Mouse (Mus musculus) thymus, postnatal 10 days (tissue): ENCODE measurements around the gene Vars.
"Not testable (repeated sequence)": the region's sequence is repeated elsewhere in the genome, so short reads cannot be mapped to it uniquely, and the experiment has no call there.

Experiments used
- DNase-seq, 2 experiments: peaks; one replicate each; pipeline ENCODE4 v3.0.0; 2021; ENCODE audit warnings: low spot score in 2 of 2

Vars gene

DNA sequence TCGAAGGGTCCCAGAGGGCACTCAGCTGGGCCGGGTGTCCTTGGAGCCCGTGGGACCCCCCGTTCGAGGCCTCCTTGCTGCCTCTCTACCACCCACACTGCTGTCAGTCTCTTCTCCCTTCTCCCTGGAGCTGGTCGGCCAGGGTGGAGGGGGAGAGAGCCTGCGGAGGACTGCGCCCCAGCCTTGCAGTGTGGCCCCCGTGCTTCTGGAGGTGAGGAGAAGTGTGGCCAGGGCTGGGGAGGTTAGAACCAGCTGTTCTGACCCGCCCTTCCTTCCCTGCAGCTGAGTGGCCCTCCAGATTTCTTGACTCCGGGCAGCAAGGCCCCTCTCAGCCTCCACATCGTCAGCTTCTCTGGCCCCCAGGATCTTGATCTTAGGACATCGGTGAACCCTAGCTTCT is 23.5 kb downstream of the Vars start:
- DNase-seq = no peak

DNA sequence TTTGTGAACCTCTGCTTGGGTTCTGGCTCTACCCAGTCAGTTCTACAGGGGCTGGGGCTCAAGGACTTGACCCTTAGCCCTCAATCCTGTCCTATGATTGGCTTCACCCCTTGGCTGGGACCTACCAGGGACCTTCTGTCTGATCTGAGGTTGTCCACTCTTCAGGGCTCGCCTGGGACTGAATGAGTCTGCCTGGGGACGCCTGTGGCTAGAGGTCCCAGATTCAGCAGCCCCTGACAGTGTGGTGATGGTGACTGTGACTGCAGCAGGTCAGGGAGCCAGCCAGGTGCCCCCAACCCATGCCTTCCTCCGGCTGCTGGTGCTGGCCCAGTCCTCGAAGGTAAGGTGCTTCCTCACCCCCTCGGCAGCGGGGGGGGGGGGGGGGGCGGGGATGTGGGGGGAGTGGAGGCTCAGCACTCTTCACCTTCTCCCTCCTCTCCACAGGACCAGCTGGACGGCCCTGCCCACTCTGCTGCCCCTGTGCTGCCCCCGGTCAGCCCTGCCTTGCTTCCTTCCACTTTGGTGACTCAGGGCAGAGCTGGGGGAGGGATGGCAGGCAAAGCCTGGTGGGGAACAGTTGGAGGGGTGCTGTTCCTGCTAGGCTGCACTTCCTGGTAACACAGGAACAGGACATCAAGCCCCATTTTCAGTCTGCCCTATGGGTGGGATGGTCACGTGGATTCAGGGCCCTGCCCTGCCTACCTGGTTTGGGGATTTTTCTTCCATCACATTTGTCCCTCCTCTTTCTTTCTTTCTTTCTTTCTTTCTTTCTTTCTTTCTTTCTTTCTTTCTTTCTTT is 24.1 kb downstream of the Vars start:
- no peak for DNase-seq

DNA sequence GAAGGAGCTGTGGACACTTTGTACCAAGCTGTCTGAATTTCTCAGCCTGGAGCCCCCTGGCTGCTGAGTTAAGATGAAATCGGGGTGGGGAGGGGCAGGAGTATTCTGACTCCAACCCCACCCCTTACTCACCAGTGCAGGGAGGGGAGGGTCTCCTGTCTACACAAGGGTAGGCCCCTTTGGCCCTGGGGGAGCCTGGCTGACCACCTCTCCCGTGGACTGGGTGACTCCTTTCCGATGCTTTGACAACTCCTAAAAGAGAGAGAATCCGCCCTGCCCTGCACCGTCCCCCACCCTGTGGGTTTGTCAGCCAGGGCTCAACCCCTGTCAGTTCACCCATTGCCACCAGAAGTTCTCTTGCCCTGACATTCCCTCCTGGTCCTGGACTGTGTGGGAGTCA is 25.4 kb downstream of the Vars start:
- DNase-seq = no peak

DNA sequence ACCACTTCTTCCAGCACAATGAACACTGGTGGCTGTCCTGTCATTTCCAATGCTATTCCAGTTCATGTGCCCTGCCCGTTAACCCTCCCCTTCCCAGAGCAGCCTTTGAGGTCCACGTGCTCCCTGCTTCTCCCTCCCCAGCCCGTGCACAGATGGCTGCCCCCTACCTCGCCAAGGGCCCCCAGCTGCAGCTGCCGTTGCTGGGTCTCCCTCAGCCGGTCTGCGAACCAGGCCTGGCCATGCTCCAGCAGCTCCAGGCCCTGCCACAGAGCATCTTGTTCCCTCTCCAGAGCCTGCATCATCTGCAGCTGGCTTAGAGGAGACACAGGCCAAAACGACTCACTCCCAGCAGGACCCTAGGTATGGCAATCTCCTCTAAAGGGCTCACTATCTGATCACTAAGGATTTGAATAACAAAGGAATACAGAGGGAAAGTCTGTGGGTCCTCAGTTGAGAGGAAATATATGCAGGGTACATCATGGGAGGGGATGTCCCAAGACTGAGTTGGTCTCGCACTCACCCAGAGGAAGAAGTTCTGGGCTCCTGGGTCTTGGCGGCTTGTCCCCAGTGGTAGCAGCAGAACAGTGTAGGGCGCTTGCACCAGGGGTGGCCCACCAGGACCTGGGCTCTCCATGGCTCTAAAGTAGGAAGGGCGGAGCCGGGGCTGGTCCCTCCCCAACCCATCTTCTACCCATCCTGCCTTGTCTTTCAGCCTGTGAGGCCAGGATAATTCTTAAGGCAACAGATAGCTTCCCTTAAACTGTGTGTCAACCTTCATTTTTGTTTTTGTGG is 26.7 kb downstream of the Vars start, which contains the start of gene Sapcd1:
Gene Sapcd1, minus strand, starts transcription at position 740 of the 792 bp plus-strand sequence.
- DNase-seq = no peak

DNA sequence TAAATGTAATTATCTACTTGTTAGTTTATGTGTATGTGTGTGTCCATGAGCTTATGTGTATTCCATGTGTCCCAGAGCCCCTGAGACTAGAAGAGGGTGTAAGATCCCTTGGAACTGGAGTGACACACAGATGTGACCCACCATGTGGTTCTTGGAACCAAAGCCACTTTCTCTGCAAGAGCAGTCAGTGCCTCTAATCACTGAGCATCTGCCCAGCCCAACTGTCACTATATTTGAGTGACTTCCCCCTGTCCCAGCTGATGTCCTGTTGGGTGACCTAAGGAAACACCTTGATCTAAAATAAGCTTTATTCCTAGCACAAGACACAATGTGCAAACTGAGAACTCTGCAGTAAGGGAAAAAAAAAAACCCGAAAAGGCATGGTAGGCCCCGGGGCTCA is 27.5 kb downstream of the Vars start:
- DNase-seq = no peak

DNA sequence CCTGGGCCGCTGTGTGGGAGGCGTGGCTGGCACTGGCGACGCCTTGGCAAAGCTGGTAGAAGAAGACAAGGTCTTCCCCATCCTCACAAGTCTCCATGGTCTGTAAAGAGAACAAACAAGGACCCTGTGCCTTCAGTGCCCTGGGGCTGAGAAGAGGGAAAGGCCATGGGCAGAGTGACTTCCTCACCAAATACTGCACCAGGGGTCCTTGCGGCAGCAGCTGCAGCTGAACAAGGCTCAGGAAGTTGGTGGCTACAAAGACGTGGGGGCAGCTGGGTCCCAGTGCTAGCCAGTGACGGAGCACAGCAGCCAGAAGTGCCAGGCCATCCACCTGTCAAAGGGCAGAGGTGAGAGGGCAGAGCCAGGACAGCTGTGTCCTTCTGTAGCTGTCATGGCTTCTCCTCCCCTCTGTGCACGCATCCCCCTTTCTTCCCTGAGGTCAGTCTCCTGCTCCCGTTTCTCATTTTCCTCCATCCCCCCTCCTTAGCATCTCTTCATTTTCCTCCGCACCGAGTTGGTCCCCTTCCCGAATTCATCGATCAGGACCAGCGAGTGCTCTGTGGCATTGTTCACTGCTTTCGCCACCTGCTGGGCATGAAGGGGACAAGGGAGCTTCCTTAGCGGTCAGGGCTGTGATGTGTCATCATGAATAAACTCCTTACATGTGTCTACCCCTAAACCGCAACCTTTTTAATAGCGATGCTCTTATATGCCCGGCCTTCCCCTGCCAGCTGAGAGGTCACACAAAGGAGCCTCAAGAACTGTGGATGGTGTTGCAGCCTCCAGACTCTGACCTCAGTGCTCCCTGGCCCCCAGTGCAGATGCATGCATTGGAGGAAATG is 29.1 kb downstream of the Vars start:
- DNase-seq = peak in 1 of 2 experiments; percentile 37

DNA sequence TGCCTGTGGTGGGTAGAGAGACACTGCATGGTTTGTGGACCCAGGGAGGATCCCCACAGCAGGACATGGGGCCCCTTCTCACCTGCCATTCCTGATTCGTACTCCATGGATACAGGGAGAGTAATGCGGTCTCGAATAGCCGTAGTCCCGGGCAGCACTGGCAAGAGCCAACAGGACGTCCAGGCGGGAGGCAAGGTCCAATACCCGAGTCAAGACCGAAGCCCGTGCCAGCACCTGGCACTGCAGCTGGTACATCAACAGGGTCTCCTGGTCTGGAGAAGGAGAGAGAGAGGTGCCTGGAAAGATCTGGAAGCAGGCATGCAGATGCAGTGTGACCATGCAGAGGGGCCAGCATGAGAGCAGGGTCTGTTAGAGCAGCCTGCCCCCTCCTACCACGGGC is 30.5 kb downstream of the Vars start:
- DNase-seq = no peak

DNA sequence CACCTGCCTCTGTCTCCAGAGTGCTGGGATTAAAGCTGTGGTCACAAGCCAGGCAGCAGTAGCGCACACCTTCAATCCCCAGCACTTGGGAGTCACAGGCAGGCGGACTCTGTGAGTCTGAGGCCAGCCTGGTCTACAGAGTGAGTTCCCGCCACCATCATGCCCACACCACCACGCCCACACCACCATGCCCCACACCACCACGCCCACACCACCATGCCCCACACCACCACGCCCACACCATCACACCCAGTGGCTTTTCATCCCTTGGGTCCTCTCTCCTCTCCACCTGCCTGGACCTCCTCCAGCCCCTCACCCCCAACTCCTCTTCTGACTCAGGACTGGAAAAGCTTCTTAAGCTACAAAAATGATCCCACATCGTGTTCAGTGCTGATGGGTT is 31.1 kb downstream of the Vars start:
- DNase-seq = no peak

DNA sequence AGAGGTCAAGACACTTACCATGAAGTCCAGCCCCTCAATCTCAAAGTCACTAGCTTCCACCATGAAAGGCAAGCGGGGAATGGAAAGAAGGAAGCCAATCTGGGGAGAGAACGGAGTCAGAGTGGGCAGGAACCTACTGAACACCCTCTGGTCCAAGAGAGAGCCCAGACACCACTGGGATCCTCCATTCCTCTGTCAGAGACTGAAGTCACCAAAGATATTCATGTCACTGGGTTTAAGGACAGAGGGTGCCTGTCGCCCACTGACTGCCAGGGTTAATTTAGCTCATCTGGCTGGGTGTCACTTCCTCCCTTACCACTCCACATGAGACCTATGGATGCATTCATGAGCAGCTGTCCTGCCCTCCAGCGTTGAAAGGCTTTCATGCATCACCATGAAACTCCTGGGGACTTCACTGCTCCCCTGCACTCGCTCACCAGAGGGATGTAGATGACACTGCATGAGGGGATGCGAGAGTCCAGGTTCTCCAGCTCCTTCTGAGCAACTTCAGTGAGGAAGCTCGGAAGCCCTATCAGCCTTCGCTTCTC is 31.6 kb downstream of the Vars start:
- no peak for DNase-seq

DNA sequence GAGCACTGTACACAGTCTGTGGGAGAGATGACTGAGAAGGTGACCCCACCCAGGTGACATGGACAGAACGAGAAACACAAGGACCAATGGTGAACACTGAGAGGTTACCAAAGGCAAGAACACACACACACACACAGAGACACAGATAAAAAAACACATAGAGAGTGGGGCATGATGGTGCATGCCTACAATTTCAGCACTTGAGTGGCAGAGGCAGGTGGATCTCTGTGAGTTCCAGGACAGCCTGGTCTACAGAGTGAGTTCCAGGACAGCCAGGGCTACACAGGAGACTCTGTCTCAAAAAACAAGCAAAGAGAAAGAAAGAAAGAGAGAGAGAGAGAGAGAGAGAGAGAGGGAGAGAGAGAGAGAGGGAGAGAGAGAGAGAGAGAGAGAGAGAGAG is 32.9 kb downstream of the Vars start:
- not testable (repeated sequence) for DNase-seq

DNA sequence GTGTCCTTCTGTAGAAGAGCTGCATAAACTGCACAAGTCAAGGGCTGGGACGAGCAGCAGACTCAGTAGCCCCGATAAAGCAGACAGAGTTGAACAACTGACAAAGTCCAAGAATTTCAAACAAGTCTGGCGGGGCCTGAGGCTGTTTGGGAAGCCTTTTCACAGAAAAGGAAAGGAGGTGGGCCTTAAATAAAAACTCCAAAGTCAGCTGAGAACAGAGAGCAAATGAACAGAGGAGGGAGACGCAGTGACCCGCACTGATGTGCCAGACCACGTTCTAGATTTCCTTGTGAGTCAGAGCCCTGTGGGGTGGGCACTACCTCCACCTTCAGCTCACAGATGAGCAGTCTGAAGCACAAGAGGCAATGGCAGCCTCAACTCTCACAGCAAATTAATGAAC is 34.1 kb downstream of the Vars start:
- DNase-seq = no peak

DNA sequence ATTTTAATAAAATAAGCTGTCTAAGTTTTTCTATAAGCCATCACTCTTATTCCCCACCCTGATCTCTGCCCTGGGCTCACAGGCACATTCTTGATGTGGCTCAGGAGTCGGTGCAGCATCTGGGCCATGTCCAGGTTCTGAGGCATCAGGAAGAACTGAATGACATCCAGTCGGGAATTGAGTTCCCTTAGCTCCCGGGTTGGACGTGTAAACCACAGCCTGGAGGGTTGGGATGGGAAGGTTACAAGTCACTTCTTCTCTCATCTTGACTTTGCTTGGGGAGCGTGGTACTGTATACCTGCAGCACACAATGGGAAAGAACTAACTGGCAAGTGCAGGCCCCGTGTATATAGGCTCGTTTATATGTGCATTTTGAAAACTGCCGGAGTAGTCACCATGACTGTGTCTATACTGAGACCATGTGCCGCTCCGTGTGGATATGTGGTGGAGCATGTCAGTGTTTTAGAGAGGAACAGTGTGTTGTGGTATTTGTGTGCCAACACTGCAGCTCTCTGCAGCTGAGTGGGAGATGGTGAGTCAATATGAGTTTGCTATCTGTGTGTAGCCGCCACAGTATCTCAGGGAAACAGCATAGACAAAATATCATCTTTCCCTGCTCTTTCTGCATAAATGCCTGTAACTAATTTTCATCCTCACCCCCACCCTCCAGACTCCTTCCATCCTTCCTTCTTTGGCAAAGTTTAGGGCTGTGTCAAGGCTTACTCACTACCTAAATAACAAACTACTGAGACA is 38.5 kb downstream of the Vars start:
- no peak for DNase-seq

DNA sequence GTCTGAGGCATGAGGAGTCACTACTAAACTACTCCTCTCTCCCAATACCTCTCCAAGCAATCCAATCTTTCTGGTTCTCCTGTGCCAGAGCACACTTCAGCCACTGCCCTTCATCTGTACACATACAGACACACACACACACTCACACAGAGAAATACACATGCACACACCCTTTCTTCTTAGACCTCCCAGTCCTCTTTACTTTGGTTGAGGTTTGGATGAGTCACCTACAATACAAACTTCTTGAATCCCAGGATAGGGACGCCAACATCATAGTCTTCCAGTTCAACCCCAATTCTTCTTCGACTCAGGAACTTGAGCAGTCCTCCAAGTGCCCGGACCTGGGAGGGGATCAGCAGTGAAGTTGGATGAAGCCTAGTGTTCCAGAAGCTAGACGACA is 43.0 kb downstream of the Vars start:
- no peak for DNase-seq

DNA sequence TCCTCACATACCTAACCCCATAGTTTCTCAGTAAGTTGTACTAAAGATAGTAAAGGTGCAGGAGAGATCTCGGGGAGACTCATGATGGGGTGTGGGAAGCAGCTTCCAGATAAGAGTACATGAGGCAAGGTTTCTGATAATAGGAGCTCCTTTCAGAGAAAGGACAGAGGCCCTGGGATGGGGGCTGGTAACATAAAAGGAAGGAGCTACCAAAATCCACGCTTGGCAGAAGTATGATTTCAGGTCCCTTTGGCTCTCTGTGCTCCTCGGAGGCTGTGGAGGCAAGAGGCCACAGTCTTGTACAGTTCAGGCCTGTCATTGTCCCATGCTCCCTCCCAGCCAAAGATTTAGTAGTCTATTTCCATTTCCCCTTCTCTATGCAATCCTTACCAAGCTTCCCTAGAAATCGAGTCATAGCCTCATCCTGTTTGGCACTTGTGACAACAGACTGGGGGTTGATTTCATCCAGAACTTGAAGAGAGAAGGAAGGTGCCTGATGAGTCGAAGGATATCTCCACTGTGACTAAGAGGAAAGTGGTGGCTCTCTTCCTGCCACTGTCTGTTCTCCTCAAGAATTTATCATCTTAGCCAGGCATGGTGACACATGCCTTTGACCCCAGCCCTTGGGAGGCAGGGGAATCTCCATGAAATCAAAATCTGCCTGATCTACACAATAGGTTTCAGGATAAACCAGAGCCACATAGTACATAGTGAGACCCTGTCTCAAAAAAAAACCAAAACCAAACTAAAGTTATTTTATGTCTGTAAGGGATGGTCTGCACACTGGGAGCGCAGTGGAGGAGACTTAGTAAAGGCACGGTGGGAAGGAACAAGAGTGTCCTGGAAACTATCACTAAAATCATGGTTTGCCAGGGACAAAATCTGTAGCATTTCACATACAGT is 44.4 kb downstream of the Vars start:
- DNase-seq = no peak

DNA sequence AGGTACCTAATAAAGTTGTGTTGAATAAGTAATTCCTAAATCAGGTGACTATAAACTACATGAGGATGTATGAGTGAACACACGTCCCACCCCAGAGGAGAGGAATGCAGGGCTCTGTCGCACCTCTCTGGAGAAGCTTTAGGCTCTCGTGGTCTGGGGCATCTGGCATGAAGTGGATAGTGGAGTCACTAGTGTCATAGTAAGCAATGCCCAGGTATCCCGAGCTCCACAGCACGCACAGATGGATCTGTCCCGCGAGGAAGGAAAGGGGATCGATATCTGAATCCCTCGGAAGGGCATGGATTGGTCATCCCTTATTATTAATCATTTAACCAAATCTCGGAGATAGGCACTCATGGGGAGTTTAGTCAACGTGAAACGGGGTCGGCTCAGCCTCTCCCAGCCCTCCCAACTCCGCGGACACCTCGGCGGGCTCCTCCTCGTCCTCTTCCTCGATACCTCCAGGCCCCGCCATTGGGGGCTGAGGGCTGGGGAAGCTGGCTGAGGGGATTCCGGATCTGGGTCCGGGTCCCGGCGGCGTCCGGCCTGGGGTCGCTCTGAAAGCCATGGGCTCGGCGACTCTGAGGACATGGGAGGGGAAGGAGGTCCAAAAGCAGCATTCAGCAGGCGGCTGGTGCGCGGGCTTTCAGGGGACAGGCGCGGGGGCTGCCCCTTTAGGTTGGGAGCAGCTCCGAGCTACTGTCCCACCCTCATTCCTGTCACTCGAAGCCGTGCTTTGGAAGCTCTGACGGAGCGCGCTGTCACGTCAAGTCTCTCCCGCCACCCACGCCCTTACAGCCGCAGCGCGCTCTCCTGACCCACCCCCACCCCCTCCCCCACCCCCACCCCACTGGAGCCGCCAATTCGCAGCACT is 45.3 kb downstream of the Vars start:
- no peak for DNase-seq

DNA sequence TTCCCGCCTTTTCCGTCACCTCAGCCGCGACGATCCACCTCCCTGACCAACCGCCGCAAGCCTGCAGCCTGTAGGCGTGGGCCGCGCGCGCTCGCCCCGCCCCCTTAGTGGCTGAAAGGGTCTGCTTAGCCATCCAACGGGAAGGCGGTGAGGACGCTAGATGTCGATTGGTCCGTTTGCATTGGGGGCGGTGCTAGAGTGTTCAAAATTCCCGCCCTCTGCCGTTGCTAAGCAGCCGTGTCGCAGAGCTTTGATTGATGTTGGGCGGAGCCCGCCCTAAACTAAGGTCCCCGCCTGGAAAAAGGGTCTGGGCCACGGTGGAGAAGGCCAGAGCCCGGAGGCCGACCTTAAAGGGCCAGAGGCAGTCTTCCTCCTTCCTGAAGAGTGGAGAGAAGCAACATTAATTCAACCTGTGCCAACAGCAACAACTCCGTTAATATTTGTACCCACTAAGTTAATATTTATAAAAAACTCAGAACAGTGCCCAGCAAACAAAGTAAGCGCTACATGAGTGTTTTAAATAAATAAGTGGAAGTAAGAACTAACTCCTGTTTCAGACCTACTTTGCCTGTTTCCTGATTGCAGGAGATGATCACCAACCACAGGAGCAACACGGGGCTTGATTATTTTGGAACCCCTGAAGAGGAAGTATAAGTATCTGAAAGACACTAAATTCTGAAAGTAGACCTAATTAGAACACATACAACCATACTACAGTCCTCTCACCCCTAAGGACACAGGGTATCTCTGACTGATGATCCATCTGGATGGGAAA is 46.1 kb downstream of the Vars start, which contains the start of gene Msh5:
Gene Msh5, minus strand, starts transcription at position 65 of the 775 bp plus-strand sequence.
- peak; percentile 96 to 97 for DNase-seq

DNA sequence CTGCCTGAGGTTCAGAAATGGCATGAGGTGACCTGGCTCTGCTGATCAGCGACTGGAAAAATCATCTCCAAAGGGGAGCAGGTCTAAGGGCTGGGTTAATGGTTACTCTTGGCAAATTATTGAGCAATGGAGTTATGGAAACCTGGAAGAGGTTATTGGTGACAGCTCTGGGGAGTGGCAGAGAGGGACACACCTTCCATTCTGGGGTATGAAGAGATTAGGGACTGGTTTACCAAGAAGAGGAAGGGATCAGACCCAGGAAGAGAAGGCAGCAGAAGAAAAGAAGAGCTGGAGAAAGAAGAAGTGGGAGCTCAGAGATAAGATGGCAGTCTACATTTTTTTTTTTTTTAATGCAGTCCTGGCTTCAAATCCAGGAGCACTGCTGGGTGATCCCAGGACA is 46.9 kb downstream of the Vars start:
- DNase-seq = no peak
